In genomic region chr2:122367181-122367580, GRCm38 (mm10) we compare ENCODE assay signal across 8 mouse cellular contexts. TPM values are rescaled to one million over a fixed set of nuclear protein-coding genes. Genes with fewer than 3 reads are reported as not detected.
A peak's percentile ranks its signal among the peaks of the same experiment; 100 is the strongest.
DNase-seq lines count a peak whose midpoint lies in the region; ATAC-seq and TF ChIP-seq lines count a peak whose summit lies in the region.

No protein-coding gene starts in this region.

- peaks cover 24% of the 10 kb centered on the region for H3K4me1 ChIP-seq in embryonic facial prominence, embryonic 15.5 days
- peaks cover 29% of the 10 kb centered on the region for H3K4me1 ChIP-seq in limb, embryonic 14.5 days (ENCODE audit: control insufficient read depth, insufficient read depth, low read length)

- no peak overlapping the region for H3K9ac ChIP-seq in embryonic facial prominence, embryonic 15.5 days
- H3K9ac ChIP-seq in limb, embryonic 14.5 days (ENCODE audit: low read depth, low read length, severe bottlenecking): peak overlapping the region; percentile 7; the same call in 1 of the 2 replicates

- H3K4me3 ChIP-seq in embryonic facial prominence, embryonic 15.5 days (replicated peaks): peak overlapping the region; percentile 76
- peak overlapping the region; percentile 90 for H3K4me3 ChIP-seq in limb, embryonic 14.5 days (replicated peaks; ENCODE audit: low read length)

- DNase-seq in cerebellum, postnatal 4 days (ENCODE audit: low spot score in 2 of 2): no peak
- peak; percentile 77 for DNase-seq in 416B (ENCODE audit: low read depth)
- DNase-seq in limb, embryonic 14.5 days (ENCODE audit: low spot score): no peak
- DNase-seq in testis, postnatal 14 days (ENCODE audit: low spot score): no peak
- no peak for DNase-seq in layer of hippocampus, postnatal 25 days (ENCODE audit: extremely low spot score in 1 of 2, low spot score in 1 of 2)
- DNase-seq in spleen, postnatal 10 days (ENCODE audit: low spot score in 2 of 2): no peak

- H3K27me3 ChIP-seq in embryonic facial prominence, embryonic 15.5 days: no peaks in the 10 kb centered on the region
- H3K27me3 ChIP-seq in limb, embryonic 14.5 days (ENCODE audit: control insufficient read depth, insufficient read depth, low read length): no peaks in the 10 kb centered on the region

- peak; percentile 33; the same call in 1 of the 2 replicates for ATAC-seq in cerebellum, adult (ENCODE audit: insufficient number of reproducible peaks, low FRiP score, low TSS enrichment)
- no peak for ATAC-seq in embryonic facial prominence, embryonic 15.5 days (ENCODE audit: insufficient number of reproducible peaks, low FRiP score, low TSS enrichment, low read depth)
- no peak for ATAC-seq in limb, embryonic 14.5 days (ENCODE audit: low FRiP score, low read depth)

- 30% methylated on average over 4 of the region's 4 CpGs for WGBS in embryonic facial prominence, embryonic 15.5 days
- 22% methylated on average over 4 of the region's 4 CpGs for WGBS in limb, embryonic 14.5 days

- no peaks in the 10 kb centered on the region for H3K9me3 ChIP-seq in embryonic facial prominence, embryonic 15.5 days (replicated peaks)
- H3K9me3 ChIP-seq in limb, embryonic 14.5 days (ENCODE audit: control insufficient read depth, low read length): no peaks in the 10 kb centered on the region

- peak overlapping the region; percentile 84 for H3K4me2 ChIP-seq in embryonic facial prominence, embryonic 15.5 days (replicated peaks)
- H3K4me2 ChIP-seq in limb, embryonic 14.5 days (replicated peaks; ENCODE audit: low read depth, low read length, severe bottlenecking): peak overlapping the region; percentile 64

- no peak for TF ChIP-seq POLR2A in limb, embryonic 14.5 days (IDR thresholded peaks at IDR 0.05; ENCODE audit: borderline replicate concordance, extremely low read depth, insufficient read depth, insufficient read length)

- H3K27ac ChIP-seq in embryonic facial prominence, embryonic 15.5 days (replicated peaks): no peak overlapping the region
- H3K27ac ChIP-seq in limb, embryonic 14.5 days (replicated peaks; ENCODE audit: low read depth, low read length): no peak overlapping the region

- peaks cover 7% of the 10 kb centered on the region; the same call in 1 of the 2 replicates for H3K36me3 ChIP-seq in embryonic facial prominence, embryonic 15.5 days
- peaks cover 6% of the 10 kb centered on the region for H3K36me3 ChIP-seq in limb, embryonic 14.5 days (ENCODE audit: control insufficient read depth, insufficient read depth, low read length)

RNA-seq across cellular contexts. Expression of gene Shf, which starts 1.8 kb away (rescaled TPM):
- polyA plus RNA-seq in embryonic facial prominence, embryonic 15.5 days (2015; fragmentation: Nextera tagmentation; extraction: Ambion mirVana): 4.5 and 5.0 TPM in 2 replicates
- polyA plus RNA-seq in limb, embryonic 14.5 days (2012; rRNA removed): 34.1 and 34.2 TPM in 2 replicates
- polyA plus RNA-seq in limb, embryonic 14.5 days (2014; fragmentation: Nextera tagmentation; extraction: Ambion mirVana): 6.5 and 7.8 TPM in 2 replicates
- 10 to 100 TPM; 60.7 to 62.2 TPM for total RNA-seq in layer of hippocampus, postnatal 25 days (2021)

RNA-seq across cellular contexts. Expression of gene Duox1, which starts 51.7 kb away (rescaled TPM):
- 1.5 TPM in 2 replicates for polyA plus RNA-seq in embryonic facial prominence, embryonic 15.5 days (2015; fragmentation: Nextera tagmentation; extraction: Ambion mirVana)
- 1.2 and 1.5 TPM in 2 replicates for polyA plus RNA-seq in limb, embryonic 14.5 days (2012; rRNA removed)
- polyA plus RNA-seq in limb, embryonic 14.5 days (2014; fragmentation: Nextera tagmentation; extraction: Ambion mirVana): 1.2 and 1.6 TPM in 2 replicates
- total RNA-seq in layer of hippocampus, postnatal 25 days (2021): not detected

RNA-seq across cellular contexts. Expression of gene Duoxa1, which starts 53.7 kb away (rescaled TPM):
- 6.6 and 7.6 TPM in 2 replicates for polyA plus RNA-seq in embryonic facial prominence, embryonic 15.5 days (2015; fragmentation: Nextera tagmentation; extraction: Ambion mirVana)
- 6.9 and 9.1 TPM in 2 replicates for polyA plus RNA-seq in limb, embryonic 14.5 days (2012; rRNA removed)
- polyA plus RNA-seq in limb, embryonic 14.5 days (2014; fragmentation: Nextera tagmentation; extraction: Ambion mirVana): 7.9 and 10.3 TPM in 2 replicates
- total RNA-seq in layer of hippocampus, postnatal 25 days (2021): not detected

RNA-seq across cellular contexts. Expression of gene Slc28a2, which starts 59.1 kb away (rescaled TPM):
- polyA plus RNA-seq in embryonic facial prominence, embryonic 15.5 days (2015; fragmentation: Nextera tagmentation; extraction: Ambion mirVana): 0.31 and 1.5 TPM in 2 replicates
- polyA plus RNA-seq in limb, embryonic 14.5 days (2012; rRNA removed): 1.0 and 1.4 TPM in 2 replicates
- polyA plus RNA-seq in limb, embryonic 14.5 days (2014; fragmentation: Nextera tagmentation; extraction: Ambion mirVana): 0.50 and 0.78 TPM in 2 replicates
- under 1 TPM in 1 of 2 experiments, not detected in 1; 0.12 TPM for total RNA-seq in layer of hippocampus, postnatal 25 days (2021)
